Mouse (Mus musculus): ENCODE measurements around the gene Sfpq.

DNA sequence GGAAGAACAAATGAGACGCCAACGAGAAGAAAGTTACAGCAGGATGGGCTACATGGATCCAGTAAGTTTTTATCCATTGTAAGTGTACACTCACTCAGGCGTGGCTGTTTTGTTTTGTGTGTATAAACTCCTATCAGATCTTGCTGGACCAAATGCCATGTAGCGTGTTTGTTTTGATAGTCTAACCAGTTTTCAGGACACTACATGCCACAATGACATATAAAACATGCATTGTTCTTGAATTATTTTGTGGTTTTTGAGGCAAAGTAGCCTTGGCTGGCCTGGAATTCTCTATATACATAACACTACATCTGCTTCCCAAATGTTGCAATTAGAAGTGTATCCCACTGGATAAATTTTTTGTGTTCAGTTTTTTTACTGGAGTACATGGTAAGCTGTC is 5.7 kb downstream of the Sfpq start:
- TF ChIP-seq CTCF (IDR thresholded peaks at IDR 0.05; ENCODE audit: borderline replicate concordance, extremely low read depth, insufficient read depth, insufficient read length) (no peak), POLR2A (IDR thresholded peaks at IDR 0.05; ENCODE audit: borderline replicate concordance, extremely low read depth, insufficient read depth, insufficient read length, poor library complexity, severe bottlenecking) (no peak)
